Mouse (Mus musculus) midbrain, embryonic 14.5 days (tissue): Measurements from ENCODE around the gene Ap2s1. TPM values are rescaled to one million over a fixed set of nuclear protein-coding genes. Genes with fewer than 3 reads are reported as not detected.

Experiments used
- ATAC-seq: fragments of 200-750 bp; cut with Nextera tagmentation; 2 replicates; pipeline ENCODE4 v1.8.0; 2017; ENCODE audit warnings: moderate number of reproducible peaks, moderate library complexity; ENCODE audit not compliant: low FRiP score, low TSS enrichment
- DNase-seq: peaks from one replicate; pipeline ENCODE4 v3.0.0-alpha.2; 2015
- H3K27ac ChIP-seq: fragments of 300-500 bp; sonication (generic); replicated peaks from 2 replicates; pipeline ENCODE4 v1.5.1; 2014; ENCODE audit warnings: mild to moderate bottlenecking, low read depth, low read length, moderate library complexity
- H3K27me3 ChIP-seq: fragments of 300-500 bp; sonication (generic); 2 replicates; pipeline ENCODE4 v1.6.1; 2014; ENCODE audit warnings: low read length, control low read depth, mixed read lengths; ENCODE audit not compliant: control insufficient read depth, insufficient read depth
- H3K36me3 ChIP-seq: fragments of 300-500 bp; sonication (generic); 2 replicates; pipeline ENCODE4 v1.6.1; 2014; ENCODE audit warnings: low read length, control low read depth; ENCODE audit not compliant: control insufficient read depth, insufficient read depth
- H3K4me1 ChIP-seq: fragments of 300-500 bp; sonication (generic); 2 replicates; pipeline ENCODE4 v1.6.1; 2014; ENCODE audit warnings: mild to moderate bottlenecking, antibody characterized with exemption, low read length, control low read depth; ENCODE audit not compliant: control insufficient read depth, insufficient read depth
- H3K4me2 ChIP-seq: fragments of 300-500 bp; sonication (generic); 2 replicates; pipeline ENCODE4 v1.6.1; 2014; ENCODE audit warnings: mild to moderate bottlenecking, low read length, moderate library complexity
- H3K4me3 ChIP-seq: fragments of 300-500 bp; sonication (generic); replicated peaks from 2 replicates; pipeline ENCODE4 v1.5.1; 2014; ENCODE audit warnings: low read depth, low read length
- H3K9ac ChIP-seq: fragments of 300-500 bp; sonication (generic); replicated peaks from 2 replicates; pipeline ENCODE4 v1.6.1; 2014; ENCODE audit warnings: mild to moderate bottlenecking, low read length, moderate library complexity
- H3K9me3 ChIP-seq: fragments of 300-500 bp; sonication (generic); 2 replicates; pipeline ENCODE4 v1.6.1; 2016; ENCODE audit warnings: low read length, control low read depth, mixed read lengths; ENCODE audit not compliant: control insufficient read depth
- WGBS: fragments of 180-500 bp; shearing (Covaris S2); extraction: QIAGEN DNeasy Blood & Tissue Kit; methylation state at CpG from one replicate; pipeline ENCODE4 v1.1.7; 2014; 5-methylcytosine and 5-hydroxymethylcytosine counted together
- polyA plus RNA-seq: library from polyadenylated mRNA; unstranded; fragments of >200 nt; fragmentation: Nextera tagmentation; extraction: Ambion mirVana; gene quantifications from 2 replicates; pipeline ENCODE4 v1.2.1, GENCODE M21; 2014

Gene Ap2s1
- polyA plus RNA-seq, 1 experiment from 2014 or later: 431 TPM

DNA sequence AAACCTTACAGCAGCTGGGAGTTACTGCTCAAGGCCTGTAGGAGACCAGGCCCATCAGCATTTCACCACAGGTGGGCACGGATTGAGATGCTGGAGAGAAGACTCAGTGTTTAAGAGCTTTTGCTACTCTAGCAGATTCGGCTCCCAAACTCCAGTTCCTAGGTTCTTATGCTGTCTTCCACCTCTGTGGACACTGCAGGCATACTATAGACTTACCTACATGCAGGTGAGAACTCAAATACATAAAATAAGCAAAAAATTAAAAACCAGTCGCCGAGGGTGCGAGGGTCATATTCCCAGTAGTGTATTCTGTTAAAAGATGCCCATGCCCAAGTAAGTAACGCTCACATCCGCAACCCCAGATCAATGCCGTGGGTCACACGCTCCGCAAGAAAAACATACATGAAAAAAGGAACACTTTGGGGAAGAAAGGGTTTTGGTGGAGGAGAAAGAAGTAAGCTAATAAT is 571 bp upstream of the Ap2s1 start:
- peak; percentile 44 for ATAC-seq
- Histone ChIP-seq H3K27ac (no peak overlapping the region), H3K4me1 (peaks cover 8% of the 10 kb centered on the region), H3K4me3 (peak overlapping the region; percentile 80), H3K4me2 (peak overlapping the region; percentile 49), H3K36me3 (no peaks in the 10 kb centered on the region), H3K9me3 (no peaks in the 10 kb centered on the region), H3K9ac (no peak overlapping the region; the same call in 1 of the 2 replicates), H3K27me3 (no peaks in the 10 kb centered on the region)
- 35% methylated on average over 10 of the region's 10 CpGs for WGBS
- no peak for DNase-seq

DNA sequence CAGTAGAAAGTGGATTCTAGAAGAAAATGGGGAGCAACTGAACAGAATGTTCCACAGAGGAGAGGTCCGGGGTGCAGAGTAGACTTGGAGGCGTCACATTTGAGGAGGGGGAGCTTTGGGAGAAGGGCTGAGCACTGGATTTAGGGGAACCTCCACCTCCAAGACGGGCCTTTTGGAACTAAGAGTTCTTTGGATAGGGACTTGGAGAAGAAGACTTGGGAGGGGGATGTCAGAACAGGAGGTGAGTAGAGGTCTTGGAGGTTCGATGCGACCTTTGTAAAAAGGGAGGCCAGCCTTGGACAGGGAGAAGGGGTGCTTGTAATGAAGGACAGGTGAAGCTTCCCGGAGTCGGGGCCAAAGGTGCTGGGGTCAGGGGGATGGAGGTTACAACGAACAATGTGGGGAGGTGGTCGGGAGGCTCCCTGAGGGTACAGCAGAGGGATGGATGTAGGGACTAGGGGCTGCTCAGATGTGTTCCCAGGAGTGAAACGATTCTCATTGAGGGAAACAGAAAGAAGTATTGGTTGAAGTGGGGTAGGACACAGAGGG is 920 bp downstream of the Ap2s1 start:
- H3K9ac ChIP-seq: peak overlapping the region; percentile 86
- no peak overlapping the region for H3K27ac ChIP-seq
- ATAC-seq: no peak
- no peak for DNase-seq
- WGBS: 61% methylated on average over 10 of the region's 10 CpGs
- H3K4me1 ChIP-seq: peaks cover 8% of the 10 kb centered on the region
- peaks cover 10% of the 10 kb centered on the region for H3K36me3 ChIP-seq
- no peaks in the 10 kb centered on the region for H3K27me3 ChIP-seq
- H3K4me2 ChIP-seq: peak overlapping the region; percentile 75
- peak overlapping the region; percentile 80 for H3K4me3 ChIP-seq
- no peaks in the 10 kb centered on the region for H3K9me3 ChIP-seq

DNA sequence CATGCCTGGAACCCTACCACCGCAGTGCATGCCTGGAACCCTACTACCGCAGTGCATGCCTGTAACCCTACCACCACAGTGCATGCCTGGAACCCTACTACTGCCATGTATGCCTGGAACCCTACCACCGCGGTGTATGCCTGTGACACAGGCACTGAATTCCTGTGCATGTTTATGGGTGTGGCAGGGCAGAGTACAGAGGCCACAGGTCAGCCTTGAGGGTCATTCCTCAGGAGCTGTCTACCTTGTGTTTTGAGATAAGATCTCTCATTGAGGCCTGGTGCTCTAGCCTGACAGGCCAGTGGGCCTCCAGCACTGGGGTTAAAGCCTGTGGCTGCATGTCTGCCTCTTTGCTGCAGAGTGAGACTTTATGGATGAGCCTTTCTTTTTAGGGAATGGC is 7.2 kb downstream of the Ap2s1 start:
- Histone ChIP-seq H3K27me3 (no peaks in the 10 kb centered on the region), H3K9me3 (no peaks in the 10 kb centered on the region), H3K4me3 (no peak overlapping the region), H3K4me2 (no peak overlapping the region), H3K27ac (no peak overlapping the region), H3K4me1 (no peaks in the 10 kb centered on the region), H3K36me3 (peaks cover 61% of the 10 kb centered on the region), H3K9ac (no peak overlapping the region)
- no peak for DNase-seq
- WGBS: 91% methylated on average over 4 of the region's 4 CpGs
- ATAC-seq: no peak

DNA sequence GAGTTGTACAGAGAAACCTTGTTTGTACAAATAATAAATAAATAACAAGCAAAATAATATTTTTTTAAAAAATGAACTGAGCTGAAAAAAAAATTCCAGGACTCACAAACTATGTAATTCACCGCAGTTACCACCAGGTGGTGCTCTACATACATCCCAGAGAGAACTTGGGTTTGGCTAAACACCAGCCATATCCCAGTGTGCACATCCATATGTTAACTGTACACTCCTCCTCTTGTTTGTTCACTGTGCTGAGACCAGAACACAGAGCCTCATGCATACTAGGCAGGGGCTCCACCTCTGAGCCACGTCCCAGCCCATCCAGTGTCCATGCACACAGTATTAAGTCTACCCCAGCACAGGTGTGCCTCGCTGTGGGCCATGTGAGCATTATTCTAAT is 7.9 kb downstream of the Ap2s1 start:
- Histone ChIP-seq H3K27ac (no peak overlapping the region), H3K27me3 (no peaks in the 10 kb centered on the region), H3K4me2 (no peak overlapping the region), H3K36me3 (peaks cover 61% of the 10 kb centered on the region), H3K9me3 (no peaks in the 10 kb centered on the region), H3K4me1 (no peaks in the 10 kb centered on the region), H3K9ac (no peak overlapping the region), H3K4me3 (no peak overlapping the region)
- 51% methylated on average over 3 of the region's 3 CpGs for WGBS
- ATAC-seq (peak; percentile 60; the same call in 1 of the 2 replicates), DNase-seq (peak; percentile 88)

DNA sequence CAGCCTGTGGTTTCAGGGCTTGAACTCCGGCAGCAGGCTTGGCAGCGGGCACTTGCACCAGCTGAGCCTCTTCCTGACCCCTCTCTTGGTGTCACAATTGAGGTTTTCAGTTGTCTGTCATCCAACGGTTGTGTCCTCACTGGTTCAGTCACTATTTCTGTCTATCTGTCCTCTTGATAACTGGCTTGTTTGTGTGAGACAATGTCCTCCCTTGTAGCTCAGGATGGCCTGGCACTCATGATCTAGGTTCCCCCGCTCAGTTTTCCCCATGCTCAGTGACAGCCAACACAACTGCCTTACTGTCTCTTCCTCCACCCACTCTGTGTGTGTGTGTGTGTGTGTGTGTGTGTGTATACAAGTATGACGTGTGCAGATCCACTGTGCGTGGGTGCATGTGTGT is 9.4 kb downstream of the Ap2s1 start:
- Histone ChIP-seq H3K9ac (no peak overlapping the region), H3K4me3 (no peak overlapping the region), H3K27ac (no peak overlapping the region), H3K36me3 (peaks cover 61% of the 10 kb centered on the region), H3K9me3 (no peaks in the 10 kb centered on the region), H3K4me2 (no peak overlapping the region), H3K27me3 (no peaks in the 10 kb centered on the region), H3K4me1 (no peaks in the 10 kb centered on the region)
- no peak for DNase-seq
- whole genome bisulfite sequencing: 92% methylated on average over 6 of the region's 6 CpGs
- ATAC-seq: no peak

DNA sequence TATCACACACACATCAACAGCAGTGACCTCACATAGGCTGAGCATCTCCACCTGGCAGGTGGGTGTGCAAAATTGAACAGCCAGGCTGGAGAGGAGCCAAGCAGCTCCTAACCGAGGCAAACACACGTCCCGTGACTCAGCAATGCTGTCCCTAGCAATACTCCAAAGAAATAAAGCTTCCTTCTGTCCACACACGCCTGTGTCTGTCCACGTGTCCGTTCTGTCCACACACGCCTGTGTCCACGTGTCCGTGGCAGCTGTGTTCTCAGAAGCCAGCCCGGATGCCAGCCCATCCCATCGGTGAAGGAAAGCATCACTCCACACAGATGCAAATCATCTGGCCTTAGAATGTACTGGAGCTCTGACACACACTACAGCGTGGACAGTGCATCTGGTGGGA is 13.8 kb downstream of the Ap2s1 start:
- Histone ChIP-seq H3K27me3 (no peaks in the 10 kb centered on the region), H3K36me3 (peaks cover 28% of the 10 kb centered on the region), H3K4me2 (no peak overlapping the region), H3K9me3 (no peaks in the 10 kb centered on the region), H3K4me1 (no peaks in the 10 kb centered on the region), H3K27ac (no peak overlapping the region), H3K4me3 (no peak overlapping the region), H3K9ac (no peak overlapping the region)
- DNase-seq: no peak
- ATAC-seq: no peak
- 85% methylated on average over 12 of the region's 12 CpGs for WGBS

DNA sequence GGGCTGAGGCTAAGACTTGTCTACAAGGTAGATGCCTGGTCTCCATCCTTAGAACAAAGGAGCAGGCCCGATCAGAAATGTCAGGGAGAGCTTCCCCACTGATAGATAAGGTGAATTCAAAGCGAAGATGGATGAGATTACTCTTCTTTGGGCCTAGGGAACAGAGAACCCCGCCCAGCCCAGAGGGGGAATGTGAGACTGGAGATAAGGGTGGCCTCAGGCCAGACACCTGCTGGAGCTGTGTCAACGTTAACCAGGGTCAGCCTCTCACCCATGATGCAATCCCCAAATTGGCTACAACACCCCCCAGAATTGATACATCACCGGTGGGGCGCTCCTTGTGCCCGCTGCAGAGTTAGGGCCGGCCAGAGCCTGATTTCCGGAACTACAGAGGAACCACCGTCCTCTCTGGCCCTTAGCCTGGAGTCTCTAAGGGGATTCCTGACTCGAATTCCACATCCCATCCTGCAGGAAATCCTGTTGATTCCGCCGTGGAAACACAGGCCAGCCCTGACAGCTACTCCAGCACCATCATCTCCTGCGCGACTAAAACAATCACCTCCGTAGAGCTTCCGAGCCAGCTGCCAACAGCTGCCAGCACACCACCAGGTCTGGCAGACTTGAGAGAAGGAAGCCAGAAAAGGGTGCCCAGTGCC is 17.3 kb downstream of the Ap2s1 start:
- Histone ChIP-seq H3K9ac (no peak overlapping the region), H3K9me3 (no peaks in the 10 kb centered on the region), H3K4me3 (no peak overlapping the region), H3K4me1 (no peaks in the 10 kb centered on the region), H3K36me3 (no peaks in the 10 kb centered on the region), H3K27ac (no peak overlapping the region), H3K4me2 (no peak overlapping the region), H3K27me3 (no peaks in the 10 kb centered on the region)
- DNase-seq: no peak
- no peak for ATAC-seq
- WGBS: 81% methylated on average over 17 of the region's 17 CpGs

DNA sequence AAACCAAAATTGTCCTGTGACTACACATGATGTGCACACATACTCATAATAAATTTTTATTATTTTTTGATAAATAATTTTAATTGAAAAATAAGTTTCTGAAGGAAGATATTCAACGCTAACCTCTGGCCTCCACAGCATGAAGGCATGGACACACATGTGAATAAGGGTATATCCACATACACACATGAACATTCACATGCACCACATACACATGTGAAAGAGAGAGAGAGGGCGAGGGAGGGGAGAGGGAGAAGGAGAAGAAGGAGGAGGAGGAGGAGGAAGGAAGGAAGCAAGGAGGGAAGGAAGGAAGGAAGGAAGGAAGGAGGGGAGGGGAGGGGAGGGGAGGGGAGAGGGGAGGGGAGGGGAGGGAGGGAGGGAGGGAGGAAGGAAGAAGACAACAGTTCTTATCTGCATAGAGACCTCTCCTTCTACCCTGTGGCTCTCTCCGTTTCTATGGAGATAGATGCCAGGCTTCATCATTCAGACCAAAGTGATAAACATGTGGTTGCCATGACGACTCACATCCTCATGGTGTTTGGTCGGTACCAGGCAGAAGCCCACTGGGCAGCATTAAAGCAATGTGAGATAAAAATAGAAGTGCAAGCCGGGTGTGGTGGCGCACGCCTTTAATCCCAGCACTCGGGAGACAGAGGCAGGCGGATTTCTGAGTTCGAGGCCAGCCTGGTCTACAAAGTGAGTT is 20.8 kb downstream of the Ap2s1 start:
- no peaks in the 10 kb centered on the region for H3K27me3 ChIP-seq
- 45% methylated on average over 11 of the region's 11 CpGs for WGBS
- no peaks in the 10 kb centered on the region for H3K4me1 ChIP-seq
- H3K4me2 ChIP-seq: no peak overlapping the region
- H3K36me3 ChIP-seq: no peaks in the 10 kb centered on the region
- ATAC-seq (peak; percentile 81; the same call in 1 of the 2 replicates), DNase-seq (peak; percentile 85)
- no peak overlapping the region for H3K27ac ChIP-seq
- no peak overlapping the region for H3K9ac ChIP-seq
- no peaks in the 10 kb centered on the region for H3K9me3 ChIP-seq
- no peak overlapping the region for H3K4me3 ChIP-seq
